Mouse (Mus musculus): ENCODE data around the gene Cnga1.

The Cnga1 gene

GRCm38 (mm10) chr5:72644175-72644574, at the start of gene Cnga1:
TSS of gene Cnga1 (minus strand) at chr5:72644275.
- no peak for DNase-seq (ENCODE audit: low spot score)

- no peak for DNase-seq (ENCODE audit: low spot score)
These were observed 46.4 kb upstream of the Cnga1 start for GRCm38 (mm10) chr5:72690516-72690915.

- no peak for DNase-seq (ENCODE audit: low spot score)
These were observed 45.5 kb upstream of the Cnga1 start for GRCm38 (mm10) chr5:72689556-72689955.

- DNase-seq (ENCODE audit: low spot score), result no peak
These were observed 37.4 kb upstream of the Cnga1 start for GRCm38 (mm10) chr5:72681451-72681850.

GRCm38 (mm10) chr5:72674994-72675542, 31.0 kb upstream of the Cnga1 start:
- no peak for DNase-seq (ENCODE audit: low spot score)

- no peak for DNase-seq (ENCODE audit: low spot score)
These were observed 27.1 kb upstream of the Cnga1 start for GRCm38 (mm10) chr5:72671017-72671699.

GRCm38 (mm10) chr5:72668351-72668750, 24.3 kb upstream of the Cnga1 start:
- no peak for DNase-seq (ENCODE audit: low spot score)

- DNase-seq (ENCODE audit: low spot score), result no peak
These were observed 22.4 kb upstream of the Cnga1 start for GRCm38 (mm10) chr5:72666428-72666827.

- peak; percentile 80 for DNase-seq (ENCODE audit: low spot score)
These were observed 21.2 kb upstream of the Cnga1 start for GRCm38 (mm10) chr5:72665281-72665680.

GRCm38 (mm10) chr5:72664854-72665253, 20.8 kb upstream of the Cnga1 start:
- no peak for DNase-seq (ENCODE audit: low spot score)

- DNase-seq (ENCODE audit: low spot score), result no peak
These were observed 20.1 kb upstream of the Cnga1 start for GRCm38 (mm10) chr5:72664126-72664525.

- DNase-seq (ENCODE audit: low spot score), result no peak
These were observed 17.1 kb upstream of the Cnga1 start for GRCm38 (mm10) chr5:72661051-72661781.

GRCm38 (mm10) chr5:72658375-72658774, 14.3 kb upstream of the Cnga1 start:
- DNase-seq (ENCODE audit: low spot score), result no peak

- peak; percentile 8 for DNase-seq (ENCODE audit: low spot score)
These were observed 12.3 kb upstream of the Cnga1 start for GRCm38 (mm10) chr5:72656270-72656791.

- DNase-seq (ENCODE audit: low spot score), result no peak
These were observed 9.1 kb upstream of the Cnga1 start for GRCm38 (mm10) chr5:72653068-72653674.

- DNase-seq (ENCODE audit: low spot score), result no peak
These were observed 5.1 kb upstream of the Cnga1 start for GRCm38 (mm10) chr5:72648987-72649735.

- no peak for DNase-seq (ENCODE audit: low spot score)
These were observed 4.0 kb upstream of the Cnga1 start for GRCm38 (mm10) chr5:72647958-72648595.

- peak; percentile 75 for DNase-seq (ENCODE audit: low spot score)
These were observed 3.4 kb upstream of the Cnga1 start, which contains the start of gene Nipal1 for GRCm38 (mm10) chr5:72647418-72647907. TSS of gene Nipal1 (plus strand) at chr5:72647795.

GRCm38 (mm10) chr5:72646996-72647395, 2.9 kb upstream of the Cnga1 start:
- DNase-seq (ENCODE audit: low spot score), result no peak

GRCm38 (mm10) chr5:72646131-72646530, 2.1 kb upstream of the Cnga1 start:
- no peak for DNase-seq (ENCODE audit: low spot score)

- DNase-seq (ENCODE audit: low spot score), result no peak
These were observed 420 bp downstream of the Cnga1 start for GRCm38 (mm10) chr5:72643655-72644054.
